Mouse (Mus musculus) embryonic facial prominence, embryonic 12.5 days (tissue): Measurements from ENCODE around the gene Ptrh2. TPM values are rescaled to one million over a fixed set of nuclear protein-coding genes. Genes with fewer than 3 reads are reported as not detected.

Experiments used
- ATAC-seq: fragments of 200-750 bp; cut with Nextera tagmentation; 2 replicates; pipeline ENCODE4 v1.8.0; 2017; ENCODE audit not compliant: insufficient number of reproducible peaks, insufficient read depth, low FRiP score, low TSS enrichment
- H3K27ac ChIP-seq: fragments of 300-500 bp; sonication (generic); 2 replicates; pipeline ENCODE4 v1.5.1; 2016; ENCODE audit warnings: mild to moderate bottlenecking
- H3K27me3 ChIP-seq: fragments of 300-500 bp; sonication (generic); 2 replicates; pipeline ENCODE4 v1.6.1; 2016; ENCODE audit warnings: mild to moderate bottlenecking, moderate library complexity
- H3K36me3 ChIP-seq: fragments of 300-500 bp; sonication (generic); 2 replicates; pipeline ENCODE4 v1.6.1; 2016; ENCODE audit warnings: mild to moderate bottlenecking
- H3K4me1 ChIP-seq: fragments of 300-500 bp; sonication (generic); 2 replicates; pipeline ENCODE4 v1.6.1; 2016
- H3K4me2 ChIP-seq: fragments of 300-500 bp; sonication (generic); replicated peaks from 2 replicates; pipeline ENCODE4 v1.6.1; 2016; ENCODE audit warnings: mild to moderate bottlenecking, moderate library complexity
- H3K4me3 ChIP-seq: fragments of 300-500 bp; sonication (generic); 2 replicates; pipeline ENCODE4 v1.5.1; 2016; ENCODE audit warnings: mild to moderate bottlenecking
- H3K9ac ChIP-seq: fragments of 300-500 bp; sonication (generic); 2 replicates; pipeline ENCODE4 v1.6.1; 2016; ENCODE audit warnings: mild to moderate bottlenecking, moderate library complexity
- H3K9me3 ChIP-seq: fragments of 300-500 bp; sonication (generic); 2 replicates; pipeline ENCODE4 v1.6.1; 2016; ENCODE audit warnings: mild to moderate bottlenecking, moderate library complexity
- WGBS: fragments of 180-500 bp; shearing (Covaris S2); methylation state at CpG from one replicate; pipeline ENCODE4 v1.1.7; 2016; 5-methylcytosine and 5-hydroxymethylcytosine counted together
- polyA plus RNA-seq: library from polyadenylated mRNA; unstranded; fragments of >200 nt; fragmentation: Nextera tagmentation; extraction: Ambion mirVana; gene quantifications from 2 replicates; pipeline ENCODE4 v1.2.1, GENCODE M21; 2016

Ptrh2 gene
- polyA plus RNA-seq, 1 experiment from 2014 or later, result 41.4 TPM

DNA sequence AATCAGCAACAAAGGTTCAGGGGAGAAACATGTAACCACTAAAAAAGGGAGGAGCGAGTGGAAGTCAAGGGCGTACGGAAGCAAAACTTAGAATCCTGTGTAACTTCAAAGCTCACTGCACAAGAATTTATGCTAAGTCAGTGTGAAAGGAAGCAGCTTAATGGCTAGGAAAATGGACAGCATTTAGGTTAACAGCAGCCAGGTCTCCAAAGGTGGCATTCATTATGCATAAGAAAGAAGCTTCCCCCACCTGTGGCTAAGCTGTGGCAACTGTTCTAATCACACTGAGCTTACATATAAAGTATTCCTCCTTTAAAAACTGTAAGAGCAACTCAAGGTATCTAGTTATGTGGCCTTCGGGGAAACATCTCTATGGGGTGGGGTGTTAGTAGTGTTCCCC lies 17.4 kb downstream of the Ptrh2 start:
- 91% methylated on average over 4 of the region's 4 CpGs for WGBS
- ATAC-seq, result no peak
- no peak overlapping the region for H3K9ac ChIP-seq
- H3K4me2 ChIP-seq, result no peak overlapping the region
- peaks cover 73% of the 10 kb centered on the region for H3K36me3 ChIP-seq
- H3K4me1 ChIP-seq, result no peaks in the 10 kb centered on the region
- no peak overlapping the region for H3K27ac ChIP-seq
- no peaks in the 10 kb centered on the region for H3K9me3 ChIP-seq
- H3K27me3 ChIP-seq, result no peaks in the 10 kb centered on the region
- H3K4me3 ChIP-seq, result no peak overlapping the region

DNA sequence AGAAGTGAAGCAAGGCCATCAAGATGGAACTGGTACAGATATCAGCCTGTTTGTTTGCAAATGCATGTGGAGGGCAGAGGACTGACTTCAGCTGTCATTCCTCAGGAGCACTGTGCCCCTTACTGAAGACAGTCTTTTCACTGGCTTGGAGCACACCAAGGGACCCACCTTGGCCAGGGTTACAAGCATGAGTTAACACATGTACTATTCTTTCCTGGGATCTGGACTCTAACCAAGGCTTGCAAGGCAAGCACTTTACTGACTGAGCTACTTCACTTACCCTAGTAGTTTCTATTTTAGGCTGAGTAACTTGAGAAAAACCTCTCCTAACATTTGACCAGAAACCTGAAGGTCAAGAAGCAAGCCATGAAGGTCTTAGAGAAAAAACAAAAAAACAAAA lies 30.8 kb downstream of the Ptrh2 start:
- no peak overlapping the region for H3K4me2 ChIP-seq
- H3K9me3 ChIP-seq, result no peaks in the 10 kb centered on the region
- H3K4me3 ChIP-seq, result no peak overlapping the region
- H3K27me3 ChIP-seq, result no peaks in the 10 kb centered on the region
- no peak overlapping the region for H3K27ac ChIP-seq
- H3K4me1 ChIP-seq, result no peaks in the 10 kb centered on the region
- H3K36me3 ChIP-seq, result peaks cover 49% of the 10 kb centered on the region
- no peak overlapping the region for H3K9ac ChIP-seq
- ATAC-seq, result no peak

- Histone ChIP-seq H3K4me2 (no peak overlapping the region), H3K27ac (no peak overlapping the region), H3K4me1 (no peaks in the 10 kb centered on the region), H3K9me3 (no peaks in the 10 kb centered on the region), H3K36me3 (peaks cover 49% of the 10 kb centered on the region), H3K9ac (no peak overlapping the region), H3K4me3 (no peak overlapping the region), H3K27me3 (no peaks in the 10 kb centered on the region)
- no peak for ATAC-seq
- WGBS, result 85% methylated on average over 6 of the region's 6 CpGs
Observed at GRCm38 (mm10) chr11:86717306-86718065, 33.7 kb downstream of the Ptrh2 start.

DNA sequence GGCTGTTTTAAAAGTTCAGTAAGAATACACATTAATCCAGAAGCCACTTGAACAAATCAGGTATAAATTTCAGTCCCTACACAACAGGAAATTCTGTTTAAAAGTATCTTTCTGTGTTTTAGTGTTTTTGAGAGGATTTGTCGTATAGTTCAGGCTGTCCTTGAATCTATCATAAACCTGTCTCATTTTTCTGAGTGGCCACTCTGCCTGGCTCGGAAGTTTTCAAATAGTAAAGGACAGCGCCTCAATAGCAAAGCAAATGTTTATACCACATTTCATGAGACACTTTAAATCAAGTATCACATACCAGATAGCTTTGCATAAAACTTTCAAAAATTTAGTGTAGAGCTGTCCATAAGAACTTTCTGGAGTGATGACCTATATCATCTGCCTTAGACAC lies 34.6 kb downstream of the Ptrh2 start:
- Histone ChIP-seq H3K4me2 (no peak overlapping the region), H3K27me3 (no peaks in the 10 kb centered on the region), H3K36me3 (peaks cover 51% of the 10 kb centered on the region), H3K9ac (no peak overlapping the region), H3K27ac (no peak overlapping the region), H3K9me3 (no peaks in the 10 kb centered on the region), H3K4me3 (no peak overlapping the region), H3K4me1 (no peaks in the 10 kb centered on the region)
- no peak for ATAC-seq
- 94% methylated on average over 3 of the region's 3 CpGs for WGBS

DNA sequence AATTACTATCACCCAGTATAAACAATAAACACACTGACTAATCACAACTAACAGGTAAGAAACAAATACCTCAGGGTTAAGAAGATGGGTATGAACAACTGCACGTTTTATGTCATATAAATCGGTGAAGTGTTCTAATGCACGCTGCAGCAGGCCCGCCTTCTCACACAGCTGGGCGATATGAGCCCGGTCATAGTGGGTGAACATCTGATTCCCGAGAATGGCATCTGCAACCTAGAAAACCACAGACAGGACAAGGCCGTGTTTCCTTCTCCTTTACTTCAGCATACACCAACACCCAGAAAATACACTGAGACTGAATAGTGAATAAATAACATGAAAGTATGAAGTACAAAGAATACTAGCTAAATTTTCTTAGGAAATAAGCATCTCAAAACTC lies 35.6 kb downstream of the Ptrh2 start:
- 91% methylated on average over 8 of the region's 8 CpGs for WGBS
- no peak overlapping the region for H3K27ac ChIP-seq
- H3K27me3 ChIP-seq, result no peaks in the 10 kb centered on the region
- H3K4me3 ChIP-seq, result no peak overlapping the region
- peaks cover 54% of the 10 kb centered on the region for H3K36me3 ChIP-seq
- H3K4me2 ChIP-seq, result no peak overlapping the region
- H3K9me3 ChIP-seq, result no peaks in the 10 kb centered on the region
- no peak for ATAC-seq
- H3K9ac ChIP-seq, result no peak overlapping the region
- H3K4me1 ChIP-seq, result no peaks in the 10 kb centered on the region

DNA sequence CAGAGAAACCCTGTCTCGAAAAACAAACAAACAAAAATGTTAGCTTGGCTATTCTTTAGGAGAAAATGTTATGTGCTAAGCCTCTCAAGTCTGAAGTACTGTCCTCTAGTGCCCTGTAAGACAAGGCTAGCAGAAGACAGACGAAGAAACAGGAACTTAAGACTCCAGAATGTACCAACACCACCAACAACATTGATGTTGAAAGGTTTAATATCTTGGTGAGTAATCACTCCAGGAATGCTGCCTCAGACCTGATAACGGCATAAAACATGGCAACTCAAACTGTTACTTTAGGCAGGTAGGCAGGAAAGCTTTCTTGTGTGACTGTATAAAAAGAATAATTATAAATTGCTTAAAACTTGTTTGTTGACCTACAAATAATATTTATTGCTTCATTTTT lies 40.2 kb downstream of the Ptrh2 start:
- no peak overlapping the region for H3K27ac ChIP-seq
- no peaks in the 10 kb centered on the region for H3K4me1 ChIP-seq
- H3K9me3 ChIP-seq, result no peaks in the 10 kb centered on the region
- ATAC-seq, result no peak
- 90% methylated on average over 3 of the region's 3 CpGs for WGBS
- H3K4me3 ChIP-seq, result no peak overlapping the region
- H3K27me3 ChIP-seq, result no peaks in the 10 kb centered on the region
- H3K9ac ChIP-seq, result no peak overlapping the region
- H3K4me2 ChIP-seq, result no peak overlapping the region
- H3K36me3 ChIP-seq, result peaks cover 66% of the 10 kb centered on the region

GRCm38 (mm10) chr11:86724982-86725381 lies 41.2 kb downstream of the Ptrh2 start:
- Histone ChIP-seq H3K4me3 (no peak overlapping the region), H3K9me3 (no peaks in the 10 kb centered on the region), H3K27ac (no peak overlapping the region), H3K9ac (no peak overlapping the region), H3K4me2 (no peak overlapping the region), H3K27me3 (no peaks in the 10 kb centered on the region), H3K36me3 (peaks cover 63% of the 10 kb centered on the region), H3K4me1 (no peaks in the 10 kb centered on the region)
- no peak for ATAC-seq
- 91% methylated on average over 7 of the region's 7 CpGs for WGBS

- Histone ChIP-seq H3K36me3 (peaks cover 61% of the 10 kb centered on the region), H3K9me3 (no peaks in the 10 kb centered on the region)
Observed at GRCm38 (mm10) chr11:86725607-86726006, 41.8 kb downstream of the Ptrh2 start.

GRCm38 (mm10) chr11:86731443-86731842 lies 47.7 kb downstream of the Ptrh2 start:
- Histone ChIP-seq H3K4me3 (no peak overlapping the region), H3K36me3 (peaks cover 53% of the 10 kb centered on the region), H3K27me3 (no peaks in the 10 kb centered on the region), H3K27ac (no peak overlapping the region), H3K9me3 (no peaks in the 10 kb centered on the region), H3K4me1 (no peaks in the 10 kb centered on the region), H3K9ac (no peak overlapping the region), H3K4me2 (no peak overlapping the region)
- 89% methylated on average over 2 of the region's 2 CpGs for WGBS
- ATAC-seq, result no peak

More at GRCm38 (mm10) chr11:86725607-86726006, 41.8 kb downstream of the Ptrh2 start:
- H3K27me3 ChIP-seq, result no peaks in the 10 kb centered on the region
- H3K4me3 ChIP-seq, result no peak overlapping the region
- no peak overlapping the region for H3K4me2 ChIP-seq
- no peak overlapping the region for H3K9ac ChIP-seq
- no peak for ATAC-seq
- H3K4me1 ChIP-seq, result no peaks in the 10 kb centered on the region
- no peak overlapping the region for H3K27ac ChIP-seq

GRCm38 (mm10) chr11:86734241-86734939 lies 50.6 kb downstream of the Ptrh2 start:
- no peak for ATAC-seq
- no peaks in the 10 kb centered on the region for H3K27me3 ChIP-seq
- H3K4me3 ChIP-seq, result no peak overlapping the region
- H3K9ac ChIP-seq, result no peak overlapping the region
- no peak overlapping the region for H3K4me2 ChIP-seq
- no peaks in the 10 kb centered on the region for H3K4me1 ChIP-seq
- H3K9me3 ChIP-seq, result no peaks in the 10 kb centered on the region
- no peak overlapping the region for H3K27ac ChIP-seq
- 78% methylated on average over 10 of the region's 10 CpGs for WGBS
- H3K36me3 ChIP-seq, result peaks cover 32% of the 10 kb centered on the region

- Histone ChIP-seq H3K27ac (no peak overlapping the region), H3K36me3 (peaks cover 28% of the 10 kb centered on the region), H3K4me2 (no peak overlapping the region), H3K27me3 (no peaks in the 10 kb centered on the region), H3K4me1 (no peaks in the 10 kb centered on the region), H3K9me3 (no peaks in the 10 kb centered on the region), H3K9ac (no peak overlapping the region), H3K4me3 (no peak overlapping the region)
- WGBS, result 89% methylated on average over 4 of the region's 4 CpGs
- no peak for ATAC-seq
Observed at GRCm38 (mm10) chr11:86734993-86735392, 51.2 kb downstream of the Ptrh2 start.

DNA sequence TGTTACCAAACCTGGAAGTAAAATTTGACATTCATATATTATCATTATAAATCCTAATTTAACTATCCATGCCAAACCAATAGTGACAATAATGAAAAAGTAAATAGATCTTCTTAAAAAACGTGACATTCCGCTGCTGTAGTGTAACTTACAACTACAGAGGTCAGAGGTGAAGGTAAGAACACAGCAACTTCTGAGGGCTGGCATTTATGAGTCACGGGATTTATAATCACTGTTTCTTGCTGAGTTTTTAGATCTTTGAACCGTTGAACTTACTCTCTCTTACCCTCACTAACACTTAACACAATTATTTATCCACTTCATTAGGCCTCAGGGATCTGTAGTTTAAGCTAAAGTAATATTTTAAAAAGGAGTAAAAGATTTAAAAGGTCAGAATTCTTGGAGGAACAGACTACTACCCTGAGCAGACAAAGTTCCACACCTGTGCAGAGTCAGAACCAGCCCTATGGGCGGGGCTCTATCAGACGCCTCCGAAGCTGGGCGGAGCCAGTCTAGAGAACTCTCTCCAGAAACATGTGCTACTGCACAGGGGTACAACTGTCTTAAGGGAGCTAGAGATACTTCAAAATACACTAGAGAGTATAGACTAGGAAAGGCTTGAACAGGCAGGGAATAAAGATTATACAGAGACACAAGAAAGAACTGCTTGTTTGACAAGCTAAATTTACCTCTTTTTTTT lies 53.7 kb downstream of the Ptrh2 start:
- H3K9ac ChIP-seq, result no peak overlapping the region
- H3K27me3 ChIP-seq, result no peaks in the 10 kb centered on the region
- ATAC-seq, result no peak
- no peak overlapping the region for H3K4me2 ChIP-seq
- H3K4me3 ChIP-seq, result no peak overlapping the region
- WGBS, result 83% methylated on average over 8 of the region's 8 CpGs
- H3K4me1 ChIP-seq, result no peaks in the 10 kb centered on the region
- H3K36me3 ChIP-seq, result peaks cover 14% of the 10 kb centered on the region; the same call in 1 of the 2 replicates
- no peaks in the 10 kb centered on the region for H3K9me3 ChIP-seq
- no peak overlapping the region for H3K27ac ChIP-seq
